Mouse (Mus musculus) E14TG2a.4 (cell line): ENCODE results near the gene Henmt1.
A peak's percentile ranks its signal among the peaks of the same experiment; 100 is the strongest.

Experiments
- H3K27me3 ChIP-seq: 2 replicates; pipeline ENCODE4 v1.6.1; 2014; ENCODE audit warnings: low read length, control low read depth; ENCODE audit not compliant: insufficient read depth
- H3K36me3 ChIP-seq: 2 replicates; pipeline ENCODE4 v1.6.1; 2014; ENCODE audit warnings: low read length, control low read depth; ENCODE audit not compliant: insufficient read depth
- H3K4me1 ChIP-seq: replicated peaks from 2 replicates; pipeline ENCODE4 v1.6.1; 2014; ENCODE audit warnings: low read depth, low read length, control low read depth
- H3K4me3 ChIP-seq: replicated peaks from 2 replicates; pipeline ENCODE4 v1.5.1; 2014; ENCODE audit warnings: mild to moderate bottlenecking, low read length
- H3K9me3 ChIP-seq: 2 replicates; pipeline ENCODE4 v1.6.1; 2014; ENCODE audit warnings: low read length, control low read depth
- CTCF ChIP-seq: conservative IDR thresholded peaks from 2 replicates; pipeline ENCODE4 v1.5.1; 2014; ENCODE audit warnings: low read length
- NANOG ChIP-seq: IDR thresholded peaks from 2 replicates; pipeline ENCODE4 v1.6.1; 2014; ENCODE audit warnings: borderline replicate concordance, low read length, mixed read lengths
- POU5F1 ChIP-seq: IDR thresholded peaks from 2 replicates; pipeline ENCODE4 v1.6.1; 2014; ENCODE audit warnings: low read length, borderline replicate concordance

Gene Henmt1

DNA sequence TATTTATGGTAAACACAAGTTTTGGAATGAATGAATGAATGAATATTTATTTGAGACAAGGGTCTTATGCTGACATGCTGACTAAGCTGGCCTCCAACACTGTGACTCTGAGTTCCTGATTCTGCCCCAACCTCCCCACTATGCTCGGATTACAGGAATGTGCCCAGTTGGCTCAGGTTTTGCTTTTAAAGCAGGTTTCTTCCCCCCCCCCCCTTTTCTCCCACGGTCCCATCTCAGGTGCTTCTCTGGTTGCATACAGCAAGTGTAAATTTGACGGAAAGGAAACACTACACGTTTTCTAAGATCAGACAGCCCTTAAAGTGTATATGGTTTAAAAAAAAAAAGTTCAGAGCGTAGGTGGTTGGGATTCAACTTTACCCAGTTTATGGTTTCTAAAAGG, at the start of gene Henmt1:
Gene Henmt1, plus strand, starts transcription at position 301 of the 400 bp plus-strand sequence.
- TF ChIP-seq NANOG (no peak), POU5F1 (no peak), CTCF (no peak)
- Histone ChIP-seq H3K4me1 (no peaks in the 10 kb centered on the region), H3K36me3 (no peaks in the 10 kb centered on the region), H3K4me3 (peak within 1 kb of the TSS; percentile 73), H3K27me3 (peaks cover 38% of the 10 kb centered on the region), H3K9me3 (peaks cover 28% of the 10 kb centered on the region)

DNA sequence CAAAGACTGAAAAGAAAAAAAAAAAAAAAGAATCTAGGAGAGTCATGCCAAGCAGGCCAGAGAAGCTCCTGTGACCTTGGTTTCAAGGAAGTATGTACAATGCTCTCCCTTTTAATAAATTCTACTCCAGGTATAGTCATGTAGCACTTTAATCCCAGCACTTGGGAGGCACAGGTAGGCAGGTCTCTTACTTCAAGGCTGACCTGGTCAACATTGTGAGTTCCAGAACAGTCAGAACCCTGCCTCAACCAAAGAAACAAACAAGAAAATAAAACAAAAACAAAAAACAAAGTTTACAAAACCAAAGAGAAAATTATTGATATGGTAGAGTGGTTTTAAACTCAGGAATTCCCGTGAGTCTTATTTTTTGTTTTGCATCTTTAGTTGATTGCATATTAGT, 49.8 kb upstream of the Henmt1 start, which contains the start of gene Fndc7:
Gene Fndc7, minus strand, starts transcription at position 101 of the 400 bp plus-strand sequence.
- H3K4me3 ChIP-seq, result no peak within 1 kb of the TSS
- no peaks in the 10 kb centered on the region for H3K36me3 ChIP-seq
- H3K4me1 ChIP-seq, result peaks cover 22% of the 10 kb centered on the region
- H3K9me3 ChIP-seq, result no peaks in the 10 kb centered on the region
- H3K27me3 ChIP-seq, result no peaks in the 10 kb centered on the region
- TF ChIP-seq POU5F1, result no peak
- TF ChIP-seq NANOG, result no peak
- no peak for TF ChIP-seq CTCF

DNA sequence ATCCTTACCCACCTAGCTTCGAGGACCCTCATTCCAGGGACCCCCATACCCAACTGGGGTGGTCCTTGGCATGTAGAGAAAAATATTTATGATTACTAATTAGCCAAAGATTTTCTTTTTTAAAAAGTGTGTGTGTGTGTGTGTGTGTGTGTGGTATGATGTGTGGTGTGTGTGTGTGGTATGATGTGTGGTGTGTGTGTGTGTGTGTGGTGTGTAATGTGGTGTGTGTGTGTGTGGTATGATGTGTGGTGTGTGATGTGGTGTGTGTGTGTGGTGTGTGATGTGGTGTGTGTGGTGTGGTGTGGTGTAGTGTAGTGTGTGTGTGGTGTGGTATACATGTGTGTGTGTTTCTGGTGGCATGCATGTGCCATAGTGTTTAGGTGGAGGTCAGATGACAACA, 47.6 kb upstream of the Henmt1 start:
- Histone ChIP-seq H3K27me3 (no peaks in the 10 kb centered on the region), H3K9me3 (no peaks in the 10 kb centered on the region), H3K4me3 (no peak overlapping the region), H3K36me3 (no peaks in the 10 kb centered on the region), H3K4me1 (peaks cover 5% of the 10 kb centered on the region)
- TF ChIP-seq NANOG (no peak), CTCF (no peak), POU5F1 (no peak)

DNA sequence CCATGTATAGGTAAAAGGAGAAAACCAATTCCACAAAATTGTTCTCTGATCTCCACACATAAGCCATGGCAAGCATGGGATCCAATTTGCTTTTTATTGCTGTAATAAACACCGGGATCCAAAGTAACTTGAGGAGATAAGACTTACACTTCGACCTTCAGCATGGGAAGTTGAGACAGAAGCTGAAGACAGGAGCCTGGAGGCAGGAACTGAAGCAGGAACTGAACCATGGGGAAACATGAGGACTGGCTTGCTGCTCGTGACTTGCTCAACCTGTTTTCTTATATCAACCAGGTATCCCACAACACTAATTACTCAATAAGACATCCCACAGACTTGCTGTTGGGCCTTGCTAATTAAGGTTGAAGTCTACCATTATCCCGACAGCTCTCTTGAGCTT, 46.8 kb upstream of the Henmt1 start:
- Histone ChIP-seq H3K27me3 (no peaks in the 10 kb centered on the region), H3K4me1 (no peaks in the 10 kb centered on the region), H3K36me3 (no peaks in the 10 kb centered on the region), H3K4me3 (no peak overlapping the region), H3K9me3 (no peaks in the 10 kb centered on the region)
- TF ChIP-seq CTCF (no peak), NANOG (no peak), POU5F1 (no peak)

DNA sequence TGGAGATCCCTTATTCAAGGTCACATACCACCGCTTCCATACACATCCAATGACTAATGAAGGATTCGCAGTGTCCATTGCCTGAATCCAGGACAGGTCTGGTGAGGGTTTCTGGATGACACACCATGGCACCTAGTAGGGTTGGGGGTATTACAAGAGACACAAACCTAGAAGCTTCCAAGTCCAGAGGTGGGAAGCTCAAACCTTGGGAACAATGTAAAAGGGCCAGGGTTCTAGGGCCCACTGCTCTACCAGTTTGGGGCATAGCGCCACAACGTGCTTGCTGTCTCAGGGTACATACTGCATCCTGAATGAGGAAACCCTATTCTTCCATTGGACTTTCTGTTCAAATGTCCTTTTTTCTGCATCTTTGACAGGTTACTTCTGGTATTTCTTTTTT, 41.0 kb upstream of the Henmt1 start:
- H3K9me3 ChIP-seq, result peaks cover 8% of the 10 kb centered on the region; the same call in 1 of the 2 replicates
- no peak overlapping the region for H3K4me3 ChIP-seq
- peaks cover 31% of the 10 kb centered on the region for H3K36me3 ChIP-seq
- TF ChIP-seq CTCF (no peak), NANOG (no peak), POU5F1 (no peak)
- H3K27me3 ChIP-seq, result no peaks in the 10 kb centered on the region
- peaks cover 8% of the 10 kb centered on the region; the same call in 1 of the 2 replicates for H3K4me1 ChIP-seq

DNA sequence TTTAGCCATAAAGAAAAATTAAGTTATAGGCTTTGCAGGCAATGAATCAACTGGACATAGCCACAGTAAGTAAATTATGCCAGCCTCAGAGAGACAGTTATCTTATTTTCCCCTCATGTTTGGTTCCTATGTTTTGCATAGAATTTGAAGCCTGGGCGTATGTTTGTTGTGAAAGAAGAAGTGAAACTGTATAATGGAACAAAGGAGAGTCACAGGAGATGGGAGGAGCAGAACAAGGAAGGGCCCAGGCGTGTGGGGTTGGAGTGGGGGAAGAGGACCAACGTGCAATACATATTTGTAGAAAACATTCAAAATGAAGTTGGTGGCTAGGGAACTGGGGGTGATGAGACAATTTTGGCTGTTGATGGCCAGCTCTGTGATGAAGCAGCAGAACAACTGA, 39.5 kb upstream of the Henmt1 start:
- no peak for TF ChIP-seq NANOG
- no peak for TF ChIP-seq CTCF
- TF ChIP-seq POU5F1, result no peak
- H3K4me3 ChIP-seq, result no peak overlapping the region
- H3K9me3 ChIP-seq, result peaks cover 22% of the 10 kb centered on the region
- peaks cover 11% of the 10 kb centered on the region; the same call in 1 of the 2 replicates for H3K4me1 ChIP-seq
- peaks cover 46% of the 10 kb centered on the region for H3K36me3 ChIP-seq
- H3K27me3 ChIP-seq, result no peaks in the 10 kb centered on the region

DNA sequence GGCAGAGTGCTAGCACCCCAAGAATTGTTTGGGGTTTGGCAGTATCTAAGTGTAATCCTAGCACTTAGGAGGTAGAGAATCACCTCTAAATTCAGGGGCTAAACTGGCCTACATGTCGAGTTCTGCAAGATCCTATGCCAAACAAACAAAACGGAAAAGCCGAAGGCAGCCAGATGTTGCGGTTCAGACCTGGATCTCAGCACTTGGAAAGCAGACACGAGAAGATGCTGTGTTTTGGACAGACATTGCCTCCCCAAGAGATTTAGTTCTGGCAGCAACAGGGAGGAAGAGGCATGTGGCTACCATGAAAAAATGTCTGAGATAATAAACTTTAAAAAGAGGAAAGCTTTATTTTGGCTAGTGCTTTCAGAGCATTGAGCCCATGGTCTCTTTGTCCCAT, 39.0 kb upstream of the Henmt1 start:
- Histone ChIP-seq H3K27me3 (no peaks in the 10 kb centered on the region), H3K36me3 (peaks cover 51% of the 10 kb centered on the region), H3K4me3 (no peak overlapping the region), H3K4me1 (peaks cover 11% of the 10 kb centered on the region; the same call in 1 of the 2 replicates), H3K9me3 (peaks cover 26% of the 10 kb centered on the region)
- no peak for TF ChIP-seq CTCF
- no peak for TF ChIP-seq POU5F1

DNA sequence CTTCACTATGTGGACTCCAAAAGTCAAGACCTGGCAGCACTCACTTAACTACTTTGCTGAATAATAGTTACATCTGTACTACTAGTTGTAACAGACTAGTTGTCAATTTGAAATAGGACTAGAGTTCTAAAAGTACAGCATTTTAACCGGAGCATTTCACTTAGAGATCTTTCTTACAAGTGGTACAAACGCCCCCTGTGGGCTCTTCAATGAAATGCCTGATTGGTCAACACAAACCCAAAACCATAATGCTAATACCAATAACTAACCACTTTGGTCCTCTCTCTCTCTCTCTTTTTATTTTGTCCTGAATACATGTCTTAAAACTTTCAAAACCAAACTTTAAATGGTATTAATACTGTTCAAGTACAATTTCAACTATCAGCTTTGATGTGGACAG, 37.6 kb upstream of the Henmt1 start:
- Histone ChIP-seq H3K27me3 (no peaks in the 10 kb centered on the region), H3K4me1 (peaks cover 11% of the 10 kb centered on the region; the same call in 1 of the 2 replicates), H3K36me3 (peaks cover 65% of the 10 kb centered on the region), H3K4me3 (no peak overlapping the region), H3K9me3 (peaks cover 32% of the 10 kb centered on the region)
- no peak; the same call in 1 of the 2 replicates for TF ChIP-seq CTCF
- no peak for TF ChIP-seq NANOG
- TF ChIP-seq POU5F1, result no peak

DNA sequence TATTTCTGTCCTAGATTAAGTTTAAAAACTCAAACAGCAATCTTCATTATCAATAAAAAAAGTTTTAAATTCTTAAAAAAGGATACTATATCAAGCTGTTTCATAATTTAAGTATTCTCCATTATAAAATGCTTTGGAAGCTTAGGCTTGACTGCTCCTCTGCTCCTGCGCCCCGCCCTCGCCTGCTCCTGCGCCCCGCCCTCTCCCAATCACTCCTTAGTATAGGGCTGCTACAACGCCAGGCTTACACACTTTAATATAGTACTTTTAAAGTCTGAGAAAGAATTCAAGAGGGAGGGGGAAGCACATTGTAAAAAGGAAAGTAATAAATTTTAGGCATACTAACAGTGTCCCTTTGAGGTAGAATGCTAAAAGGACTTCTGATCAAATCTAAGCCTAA, 36.7 kb upstream of the Henmt1 start:
- Histone ChIP-seq H3K36me3 (peaks cover 74% of the 10 kb centered on the region), H3K4me3 (no peak overlapping the region), H3K9me3 (peaks cover 40% of the 10 kb centered on the region), H3K27me3 (no peaks in the 10 kb centered on the region), H3K4me1 (peaks cover 11% of the 10 kb centered on the region; the same call in 1 of the 2 replicates)
- no peak for TF ChIP-seq NANOG
- TF ChIP-seq POU5F1, result no peak
- no peak for TF ChIP-seq CTCF
